Mouse (Mus musculus): ENCODE measurements around the gene Bhlha15.

Bhlha15 gene

DNA sequence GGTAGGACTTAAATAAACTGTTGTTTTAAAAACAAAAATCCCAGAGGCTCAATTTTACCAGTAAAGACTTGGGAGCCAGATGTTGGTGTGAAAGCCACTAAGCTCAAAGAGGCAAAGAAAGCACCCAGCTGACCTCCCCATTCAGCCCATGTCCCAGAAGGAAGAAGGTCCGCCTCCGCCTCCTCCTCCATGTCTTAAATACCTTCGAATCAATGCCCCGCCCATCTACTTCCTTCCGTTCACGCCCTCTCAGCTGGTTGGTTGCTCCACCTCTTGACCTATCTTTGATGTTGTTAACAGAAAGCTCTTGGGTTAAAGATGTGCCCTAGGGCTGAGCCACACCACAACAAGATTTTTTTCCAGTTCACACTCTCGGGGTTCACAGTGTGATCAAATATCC lies 40.1 kb downstream of the Bhlha15 start:
- DNase-seq (ENCODE audit: low read depth, low spot score): no peak

GRCm38 (mm10) chr5:144231410-144231809 lies 41.3 kb downstream of the Bhlha15 start:
- peak; percentile 64 for DNase-seq (ENCODE audit: low read depth, low spot score)

GRCm38 (mm10) chr5:144232531-144232930 lies 42.4 kb downstream of the Bhlha15 start:
- DNase-seq (ENCODE audit: low read depth, low spot score): no peak

- DNase-seq (ENCODE audit: low read depth, low spot score): no peak
These were observed 44.1 kb downstream of the Bhlha15 start for GRCm38 (mm10) chr5:144234222-144234621.

GRCm38 (mm10) chr5:144234714-144235113 lies 44.6 kb downstream of the Bhlha15 start:
- no peak for DNase-seq (ENCODE audit: low read depth, low spot score)

DNA sequence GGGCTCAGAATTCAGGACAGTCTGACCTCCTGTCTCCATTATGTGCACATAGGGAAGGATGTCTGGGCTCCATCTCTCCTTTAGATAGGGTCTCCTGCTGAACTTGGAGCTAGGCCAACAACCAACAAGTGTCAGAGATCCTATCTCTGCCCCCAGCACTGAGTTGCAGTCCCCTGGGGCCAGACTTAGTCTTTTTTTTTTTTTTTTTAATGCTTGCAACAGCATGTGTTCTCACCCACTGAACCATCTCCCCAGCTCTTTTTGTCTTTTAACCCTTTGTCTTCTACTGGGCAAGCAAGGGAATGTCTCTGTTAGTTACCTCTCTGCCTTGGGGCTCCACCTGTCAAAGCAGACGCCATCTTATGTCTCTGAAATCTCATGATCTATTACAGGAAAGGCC lies 48.9 kb downstream of the Bhlha15 start:
- DNase-seq (ENCODE audit: low read depth, low spot score): no peak

Data from 3T3-L1 (cell line).